Mouse (Mus musculus): Measurements from ENCODE around the gene 3110082J24Rik.
"Not testable (repeated sequence)": the region's sequence is repeated elsewhere in the genome, so short reads cannot be mapped to it uniquely, and the experiment has no call there.

3110082J24Rik gene

DNA sequence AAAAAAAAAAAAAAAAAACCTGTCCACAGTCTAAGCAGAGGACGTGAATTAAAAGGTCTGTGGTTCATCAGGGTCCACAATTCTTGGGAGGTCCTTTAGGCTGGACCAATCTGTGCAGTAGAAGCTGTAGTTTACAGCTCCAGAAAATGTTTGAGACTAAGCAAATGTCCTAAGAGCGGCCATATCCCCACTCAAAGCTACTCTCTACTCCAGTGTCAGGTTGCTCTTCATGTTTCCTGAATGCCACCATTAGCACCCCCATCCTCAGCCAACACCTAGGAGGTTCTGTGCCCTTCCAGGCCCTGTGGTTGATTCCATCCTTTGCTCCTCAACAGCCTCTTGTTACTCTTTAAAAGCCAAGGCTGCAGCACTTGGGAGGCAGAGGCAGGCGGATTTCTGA lies 33.5 kb downstream of the 3110082J24Rik start:
- no peak for DNase-seq (ENCODE audit: low read depth, low spot score)

DNA sequence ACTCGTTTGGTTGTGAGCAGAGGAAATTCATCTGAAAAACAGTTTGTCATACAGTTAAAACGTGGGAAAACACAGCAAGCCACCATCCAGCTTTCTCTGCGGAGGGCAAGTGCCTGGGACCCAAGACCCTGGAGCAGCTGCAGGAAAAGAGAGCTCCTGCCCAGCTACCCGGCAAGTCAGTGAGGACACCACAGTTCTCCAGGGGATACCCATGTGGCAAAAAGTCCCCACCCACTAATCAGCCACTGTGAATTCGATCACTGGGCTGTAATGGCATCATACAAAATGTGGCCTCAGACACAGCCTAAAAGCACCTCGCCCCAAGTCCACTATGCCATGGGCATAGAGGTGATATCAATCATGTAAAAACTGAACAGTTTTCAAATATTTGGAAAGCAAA lies 34.2 kb downstream of the 3110082J24Rik start:
- DNase-seq (ENCODE audit: low read depth, low spot score): no peak

DNA sequence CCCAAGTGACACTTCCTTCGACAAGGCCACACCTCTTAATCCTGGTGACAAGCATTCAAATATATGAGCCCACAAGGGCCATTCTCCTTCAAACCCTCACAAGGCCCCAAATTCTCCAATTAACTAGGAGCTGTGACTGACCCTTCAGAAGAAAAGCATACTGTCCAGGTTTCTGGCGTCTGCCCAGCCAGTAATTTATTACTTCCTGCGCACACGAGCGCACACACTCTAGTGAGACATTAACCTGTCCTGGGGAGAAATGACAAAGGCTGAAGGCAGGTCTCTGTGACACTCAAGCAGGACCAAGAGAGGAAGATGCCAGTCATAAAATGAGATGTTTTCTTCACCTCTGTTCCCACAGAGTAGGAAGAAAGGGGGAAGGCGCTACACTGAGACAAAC lies 38.2 kb downstream of the 3110082J24Rik start:
- DNase-seq (ENCODE audit: low read depth, low spot score): no peak

DNA sequence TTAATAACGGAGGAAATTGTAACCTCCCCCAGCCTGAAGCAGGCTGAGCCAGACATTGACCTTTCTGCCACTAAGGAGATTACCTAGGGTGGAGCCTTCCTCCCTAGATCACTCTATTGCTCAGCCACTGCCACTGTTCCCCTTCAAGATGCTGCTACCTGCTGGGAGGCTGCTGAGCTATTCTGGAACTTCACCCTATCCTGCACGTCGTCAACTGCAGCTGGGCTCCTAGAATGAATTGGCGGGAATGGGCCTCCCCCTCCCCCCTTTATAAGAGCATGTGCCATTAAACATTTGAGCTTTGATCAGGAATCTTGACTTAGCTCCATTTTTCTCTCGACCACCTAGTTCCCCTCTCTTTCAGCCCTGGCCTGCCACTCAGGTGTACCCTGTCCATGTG lies 46.3 kb downstream of the 3110082J24Rik start:
- DNase-seq (ENCODE audit: low read depth, low spot score): not testable (repeated sequence)

DNA sequence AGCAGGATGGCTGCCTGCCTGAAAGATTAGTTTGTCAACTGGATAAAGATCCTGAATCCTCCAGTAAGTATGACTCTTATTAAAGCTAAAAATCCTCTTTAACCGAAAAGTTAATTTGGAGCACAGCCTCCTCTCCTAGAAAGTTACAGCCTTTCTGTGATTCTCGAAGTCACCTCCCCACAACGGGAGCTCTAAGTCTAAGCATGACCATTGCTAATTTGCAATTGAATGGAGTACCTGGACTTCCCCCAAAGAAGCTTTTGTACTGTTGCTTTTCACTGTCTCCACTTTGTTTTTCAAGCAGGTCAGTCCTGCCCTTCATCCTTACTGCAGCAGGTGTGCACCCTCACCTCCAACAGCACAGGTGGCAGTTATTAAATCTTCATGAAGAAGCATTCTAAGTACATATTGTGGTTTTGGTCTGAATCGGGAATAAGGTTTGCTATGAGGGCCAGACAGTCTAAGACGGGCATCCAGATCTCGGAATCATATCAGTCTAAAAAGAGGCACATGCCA lies 47.6 kb downstream of the 3110082J24Rik start:
- no peak for DNase-seq (ENCODE audit: low read depth, low spot score)

Measured in retina, postnatal 7 days (tissue).